Mouse (Mus musculus): Measurements from ENCODE around the gene Sh2d3c. TPM values are rescaled to one million over a fixed set of nuclear protein-coding genes. Genes with fewer than 3 reads are reported as not detected.
A peak's percentile ranks its signal among the peaks of the same experiment; 100 is the strongest.

Gene Sh2d3c
- 10 to 100 TPM; 13.0 to 18.9 TPM for total RNA-seq (2021)
- long read RNA-seq, experiment 1, transcript Sh2d3c-202 (11 exons, 3,107 nt), result major isoform, 10 of 18 reads
- long read RNA-seq, experiment 1, partial matches to known transcripts, result 4 of 18 reads
- long read RNA-seq, experiment 1, other reads (novel, unspliced or antisense), result 4 of 18 reads
- long read RNA-seq, experiment 2, transcript Sh2d3c-202 (11 exons, 3,107 nt), result major isoform, 5 of 12 reads
- long read RNA-seq, experiment 2, partial matches to known transcripts, result 4 of 12 reads
- long read RNA-seq, experiment 2, other reads (novel, unspliced or antisense), result 2 of 12 reads

GRCm38 (mm10) chr2:32720681-32721229 is at the start of gene Sh2d3c:
TSS of gene Sh2d3c (plus strand) at chr2:32721055.
- no peak for DNase-seq

- DNase-seq, result no peak
Observed at GRCm38 (mm10) chr2:32671147-32671546, 49.7 kb upstream of the Sh2d3c start.

- no peak for DNase-seq
Observed at GRCm38 (mm10) chr2:32671907-32672595, 48.8 kb upstream of the Sh2d3c start.

GRCm38 (mm10) chr2:32673176-32673917 is 47.5 kb upstream of the Sh2d3c start:
- no peak for DNase-seq

- DNase-seq, result no peak
Observed at GRCm38 (mm10) chr2:32676821-32677220, 44.0 kb upstream of the Sh2d3c start.

- no peak for DNase-seq
Observed at GRCm38 (mm10) chr2:32677683-32678082, 43.2 kb upstream of the Sh2d3c start.

- DNase-seq, result peak; percentile 79 to 82
Observed at GRCm38 (mm10) chr2:32680051-32680451, 40.8 kb upstream of the Sh2d3c start.

- no peak for DNase-seq
Observed at GRCm38 (mm10) chr2:32680961-32681650, 39.7 kb upstream of the Sh2d3c start.

- no peak for DNase-seq
Observed at GRCm38 (mm10) chr2:32681754-32682153, 39.1 kb upstream of the Sh2d3c start.

- DNase-seq, result no peak
Observed at GRCm38 (mm10) chr2:32682721-32683417, 38.0 kb upstream of the Sh2d3c start.

- no peak for DNase-seq
Observed at GRCm38 (mm10) chr2:32683701-32684100, 37.2 kb upstream of the Sh2d3c start.

- no peak for DNase-seq
Observed at GRCm38 (mm10) chr2:32684681-32685428, 36.0 kb upstream of the Sh2d3c start.

- DNase-seq, result peak; percentile 50 to 66
Observed at GRCm38 (mm10) chr2:32685807-32686206, 35.0 kb upstream of the Sh2d3c start.

GRCm38 (mm10) chr2:32686640-32687039 is 34.2 kb upstream of the Sh2d3c start:
- DNase-seq, result no peak

GRCm38 (mm10) chr2:32687562-32687961 is 33.3 kb upstream of the Sh2d3c start:
- DNase-seq, result no peak

- DNase-seq, result peak; percentile 93 to 94
Observed at GRCm38 (mm10) chr2:32689420-32689819, 31.4 kb upstream of the Sh2d3c start.

GRCm38 (mm10) chr2:32691041-32691440 is 29.8 kb upstream of the Sh2d3c start:
- DNase-seq, result no peak

- no peak for DNase-seq
Observed at GRCm38 (mm10) chr2:32692496-32692895, 28.4 kb upstream of the Sh2d3c start.

GRCm38 (mm10) chr2:32693282-32693681 is 27.6 kb upstream of the Sh2d3c start:
- DNase-seq, result no peak

- DNase-seq, result peak; percentile 95 to 97
Observed at GRCm38 (mm10) chr2:32693823-32694411, 26.9 kb upstream of the Sh2d3c start.

All from adrenal gland, postnatal 36 days (tissue).